Mouse (Mus musculus) embryonic facial prominence, embryonic 15.5 days (tissue): ENCODE measurements around the gene Mpdz. TPM values are rescaled to one million over a fixed set of nuclear protein-coding genes. Genes with fewer than 3 reads are reported as not detected.

Source experiments
- ATAC-seq: fragments of 200-750 bp; cut with Nextera tagmentation; 2 replicates; pipeline ENCODE4 v1.8.0; 2017; ENCODE audit warnings: low read depth, moderate TSS enrichment; ENCODE audit not compliant: insufficient number of reproducible peaks, low FRiP score, low TSS enrichment
- H3K27ac ChIP-seq: fragments of 300-500 bp; sonication (generic); replicated peaks from 2 replicates; pipeline ENCODE4 v1.5.1; 2015; ENCODE audit warnings: mild to moderate bottlenecking, inconsistent platforms
- H3K27me3 ChIP-seq: fragments of 300-500 bp; sonication (generic); 2 replicates; pipeline ENCODE4 v1.6.1; 2015; ENCODE audit warnings: inconsistent platforms
- H3K36me3 ChIP-seq: fragments of 300-500 bp; sonication (generic); 2 replicates; pipeline ENCODE4 v1.6.1; 2015; ENCODE audit warnings: mild to moderate bottlenecking, inconsistent platforms
- H3K4me1 ChIP-seq: fragments of 300-500 bp; sonication (generic); 2 replicates; pipeline ENCODE4 v1.6.1; 2015; ENCODE audit warnings: inconsistent platforms
- H3K4me2 ChIP-seq: fragments of 300-500 bp; sonication (generic); replicated peaks from 2 replicates; pipeline ENCODE4 v1.6.1; 2015; ENCODE audit warnings: mild to moderate bottlenecking, inconsistent platforms
- H3K4me3 ChIP-seq: fragments of 300-500 bp; sonication (generic); replicated peaks from 2 replicates; pipeline ENCODE4 v1.5.1; 2015; ENCODE audit warnings: mild to moderate bottlenecking, inconsistent platforms
- H3K9ac ChIP-seq: fragments of 300-500 bp; sonication (generic); 2 replicates; pipeline ENCODE4 v1.6.1; 2015; ENCODE audit warnings: inconsistent platforms
- H3K9me3 ChIP-seq: fragments of 300-500 bp; sonication (generic); replicated peaks from 2 replicates; pipeline ENCODE4 v1.6.1; 2016; ENCODE audit warnings: inconsistent platforms
- WGBS: fragments of 180-500 bp; shearing (Covaris S2); methylation state at CpG from one replicate; pipeline ENCODE4 v1.1.7; 2015; 5-methylcytosine and 5-hydroxymethylcytosine counted together
- polyA plus RNA-seq: library from polyadenylated mRNA; unstranded; fragments of >200 nt; fragmentation: Nextera tagmentation; extraction: Ambion mirVana; gene quantifications from 2 replicates; pipeline ENCODE4 v1.2.1, GENCODE M21; 2015

Mpdz gene
- 28.7 and 30.9 TPM in 2 replicates for polyA plus RNA-seq

DNA sequence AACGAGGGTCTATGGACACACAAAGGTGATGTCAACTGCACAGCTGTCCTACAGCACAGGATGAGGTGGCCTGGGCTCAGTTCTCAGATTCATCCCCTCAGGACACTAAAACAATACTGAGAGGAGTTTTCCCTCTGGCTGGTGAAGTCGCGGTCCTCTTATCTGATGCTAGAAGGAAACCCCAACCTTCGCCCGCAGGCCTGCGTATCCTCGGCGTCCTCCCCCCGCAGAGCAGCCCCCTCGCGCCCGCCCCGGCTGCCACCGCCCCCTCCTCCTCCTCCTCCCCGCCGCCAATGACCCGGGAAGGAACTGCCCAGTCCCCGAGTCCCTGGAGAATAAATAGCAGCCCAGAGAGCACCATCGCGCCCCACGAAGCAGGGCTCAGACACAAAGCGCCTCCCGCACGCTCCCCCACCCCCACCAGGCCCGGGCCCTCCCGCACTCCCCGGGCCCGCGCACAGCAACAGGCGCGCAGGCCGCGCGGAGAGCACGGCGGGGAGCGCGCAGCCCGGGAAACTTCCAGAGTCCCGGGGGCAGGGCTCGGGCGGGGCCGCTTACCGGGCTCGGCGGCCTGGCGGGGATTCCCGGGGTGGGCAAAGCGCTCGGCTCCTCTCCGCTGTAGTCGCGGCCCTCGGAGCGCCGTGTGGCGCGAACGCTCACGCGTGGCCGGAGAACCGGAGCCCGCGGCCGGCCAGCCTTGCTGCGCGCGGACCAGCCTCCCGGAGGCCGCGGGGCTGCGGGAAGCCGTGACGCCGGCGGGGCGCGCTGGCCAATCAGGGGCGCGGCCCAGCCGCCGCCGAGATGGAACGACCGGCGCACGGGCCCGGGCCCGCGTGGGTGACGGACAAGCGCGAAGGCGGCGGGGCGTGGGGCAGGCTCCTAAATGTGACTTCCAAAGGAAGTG, at the start of gene Mpdz:
Gene Mpdz (minus strand): TSS at position 738 of the 904 bp plus-strand sequence.
- peak; percentile 91 for ATAC-seq
- Histone ChIP-seq H3K4me2 (peak within 1 kb of the TSS; percentile 57), H3K27ac (peak within 1 kb of the TSS; percentile 92), H3K4me3 (peak within 1 kb of the TSS; percentile 78), H3K27me3 (no peaks in the 10 kb centered on the region), H3K9ac (peak within 1 kb of the TSS; percentile 69), H3K36me3 (no peaks in the 10 kb centered on the region), H3K4me1 (0 out of 2 replicates have a peak, but pooled peaks cover 2% of the 10 kb centered on the region), H3K9me3 (no peaks in the 10 kb centered on the region)
- WGBS = under 1% methylated on average over 97 of the region's 97 CpGs

DNA sequence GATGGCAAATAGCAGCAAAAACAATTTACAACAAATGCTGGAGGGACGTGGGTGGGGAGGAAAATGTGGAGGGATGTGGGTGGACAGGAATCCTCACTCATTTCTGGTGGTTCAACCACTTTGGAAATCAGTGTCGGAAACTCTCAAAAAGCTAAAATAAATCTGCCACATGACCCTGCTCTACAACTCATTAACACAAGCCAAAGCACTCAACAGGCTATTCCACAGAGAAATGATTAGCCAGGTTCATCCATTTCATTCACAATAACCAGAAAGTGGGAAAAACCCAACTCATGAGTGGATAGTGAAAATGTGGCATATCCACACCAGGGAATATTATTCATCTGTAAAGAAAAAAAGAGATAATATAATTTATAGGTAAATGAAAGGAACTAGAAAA, 47.9 kb upstream of the Mpdz start:
- ATAC-seq = no peak
- 82% methylated on average over 2 of the region's 2 CpGs for WGBS
- Histone ChIP-seq H3K36me3 (no peaks in the 10 kb centered on the region), H3K4me1 (no peaks in the 10 kb centered on the region), H3K9ac (no peak overlapping the region), H3K27ac (no peak overlapping the region), H3K4me3 (no peak overlapping the region), H3K4me2 (no peak overlapping the region), H3K9me3 (no peaks in the 10 kb centered on the region), H3K27me3 (no peaks in the 10 kb centered on the region)

DNA sequence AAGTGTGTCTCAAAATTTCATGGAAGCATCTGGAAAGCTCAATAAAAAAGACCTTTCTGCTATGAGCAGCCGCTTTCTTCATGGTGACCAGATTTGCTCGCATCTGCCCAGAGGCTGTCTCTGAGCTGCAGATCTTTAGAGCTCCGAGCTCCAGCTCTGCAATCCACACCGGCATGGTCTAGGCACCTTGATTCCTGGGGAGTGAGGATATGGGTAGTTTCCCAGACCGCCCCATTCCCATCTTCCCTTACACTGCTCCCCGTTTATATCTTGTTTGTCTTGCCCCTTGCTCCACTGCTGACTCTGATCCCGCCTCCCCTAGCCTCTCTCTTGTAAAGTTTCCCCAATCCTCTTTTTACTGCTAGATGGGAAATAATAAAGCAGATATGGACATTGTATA, 42.0 kb upstream of the Mpdz start:
- H3K4me2 ChIP-seq = peak overlapping the region; percentile 19; the same call in 1 of the 2 replicates
- H3K27ac ChIP-seq = peak overlapping the region; percentile 45
- H3K36me3 ChIP-seq = no peaks in the 10 kb centered on the region
- ATAC-seq = peak; percentile 54; the same call in 1 of the 2 replicates
- peaks cover 3% of the 10 kb centered on the region; the same call in 1 of the 2 replicates for H3K4me1 ChIP-seq
- H3K27me3 ChIP-seq = no peaks in the 10 kb centered on the region
- no peak overlapping the region for H3K4me3 ChIP-seq
- no peaks in the 10 kb centered on the region for H3K9me3 ChIP-seq
- H3K9ac ChIP-seq = no peak overlapping the region
- WGBS = 51% methylated on average over 7 of the region's 7 CpGs

DNA sequence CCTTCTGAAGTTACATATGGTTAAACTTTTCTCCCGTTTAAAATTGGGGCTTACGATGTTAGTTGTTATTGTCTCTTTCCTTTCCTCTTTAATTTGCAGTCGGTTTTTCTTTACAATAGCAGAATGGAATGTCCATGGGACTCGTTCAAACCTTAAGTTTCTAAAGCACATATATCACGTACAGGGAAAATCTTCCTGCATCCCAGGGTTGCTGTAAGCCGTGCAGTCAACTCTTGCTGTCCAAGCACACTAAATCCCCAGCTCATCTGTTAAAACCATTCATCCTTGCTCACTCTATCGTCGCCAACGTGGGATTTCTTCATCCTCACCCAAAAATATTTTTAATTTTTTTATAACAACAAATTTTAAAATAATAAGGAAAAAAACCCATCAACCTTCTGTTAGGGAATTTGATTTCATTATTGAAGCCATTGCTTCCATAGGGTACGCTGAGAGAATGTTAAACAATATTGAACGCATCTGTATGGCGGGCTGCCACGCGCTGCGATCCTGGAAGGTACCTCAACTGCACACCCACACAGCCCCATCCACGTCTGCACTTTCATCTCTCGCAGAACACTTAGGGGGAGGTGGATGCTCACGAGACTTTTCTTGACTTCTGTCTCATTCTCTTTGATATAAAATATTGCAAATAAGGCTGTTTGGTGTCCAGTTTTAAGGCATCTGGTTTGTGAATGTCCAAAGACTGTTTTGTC, 41.4 kb upstream of the Mpdz start:
- Histone ChIP-seq H3K4me2 (peak overlapping the region; percentile 19; the same call in 1 of the 2 replicates), H3K27me3 (no peaks in the 10 kb centered on the region), H3K4me3 (no peak overlapping the region), H3K27ac (peak overlapping the region; percentile 45), H3K4me1 (peaks cover 3% of the 10 kb centered on the region; the same call in 1 of the 2 replicates), H3K9ac (no peak overlapping the region), H3K9me3 (no peaks in the 10 kb centered on the region), H3K36me3 (no peaks in the 10 kb centered on the region)
- no peak for ATAC-seq
- 51% methylated on average over 18 of the region's 18 CpGs for WGBS

DNA sequence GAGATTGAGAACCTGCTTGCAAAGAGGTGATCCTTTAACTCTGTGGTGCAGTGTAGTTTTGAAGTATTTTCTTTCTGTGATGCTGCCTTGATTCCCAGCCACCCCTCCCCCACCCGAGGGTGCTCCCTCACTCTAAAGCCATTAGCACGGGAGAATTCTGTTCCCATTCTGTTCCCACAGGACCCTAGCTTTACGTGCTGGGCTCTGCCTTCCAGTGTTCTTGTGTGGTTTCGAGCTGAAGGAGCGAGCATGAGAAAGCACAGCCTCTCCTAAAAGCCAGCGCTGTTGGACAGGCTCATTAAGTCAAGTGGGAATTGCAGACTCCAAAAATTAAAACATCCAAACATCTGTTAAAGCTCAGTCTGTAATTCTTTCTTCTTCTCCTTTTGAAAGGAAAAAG, 40.5 kb upstream of the Mpdz start:
- Histone ChIP-seq H3K4me3 (no peak overlapping the region), H3K27me3 (no peaks in the 10 kb centered on the region), H3K27ac (peak overlapping the region; percentile 51; the same call in 1 of the 2 replicates), H3K9ac (no peak overlapping the region), H3K4me1 (peaks cover 3% of the 10 kb centered on the region; the same call in 1 of the 2 replicates), H3K9me3 (no peaks in the 10 kb centered on the region), H3K4me2 (0 out of 2 replicates have a peak overlapping the region, but pooled peaks have one; percentile 12), H3K36me3 (no peaks in the 10 kb centered on the region)
- ATAC-seq = no peak
- 15% methylated on average over 6 of the region's 6 CpGs for WGBS

GRCm38 (mm10) chr4:81466821-81467220, 24.2 kb upstream of the Mpdz start:
- no peak overlapping the region for H3K27ac ChIP-seq
- H3K36me3 ChIP-seq = no peaks in the 10 kb centered on the region
- no peak overlapping the region for H3K4me2 ChIP-seq
- H3K27me3 ChIP-seq = no peaks in the 10 kb centered on the region
- no peaks in the 10 kb centered on the region; the same call in 1 of the 2 replicates for H3K4me1 ChIP-seq
- no peak overlapping the region for H3K4me3 ChIP-seq
- 59% methylated on average over 4 of the region's 4 CpGs for whole genome bisulfite sequencing
- ATAC-seq = no peak
- no peaks in the 10 kb centered on the region for H3K9me3 ChIP-seq
- no peak overlapping the region for H3K9ac ChIP-seq

GRCm38 (mm10) chr4:81465172-81465571, 22.6 kb upstream of the Mpdz start:
- H3K4me1 ChIP-seq = no peaks in the 10 kb centered on the region; the same call in 1 of the 2 replicates
- no peaks in the 10 kb centered on the region for H3K9me3 ChIP-seq
- 84% methylated on average over 3 of the region's 3 CpGs for WGBS
- H3K27me3 ChIP-seq = no peaks in the 10 kb centered on the region
- no peak overlapping the region for H3K4me2 ChIP-seq
- no peaks in the 10 kb centered on the region for H3K36me3 ChIP-seq
- no peak for ATAC-seq
- H3K4me3 ChIP-seq = no peak overlapping the region
- no peak overlapping the region for H3K9ac ChIP-seq
- no peak overlapping the region for H3K27ac ChIP-seq

DNA sequence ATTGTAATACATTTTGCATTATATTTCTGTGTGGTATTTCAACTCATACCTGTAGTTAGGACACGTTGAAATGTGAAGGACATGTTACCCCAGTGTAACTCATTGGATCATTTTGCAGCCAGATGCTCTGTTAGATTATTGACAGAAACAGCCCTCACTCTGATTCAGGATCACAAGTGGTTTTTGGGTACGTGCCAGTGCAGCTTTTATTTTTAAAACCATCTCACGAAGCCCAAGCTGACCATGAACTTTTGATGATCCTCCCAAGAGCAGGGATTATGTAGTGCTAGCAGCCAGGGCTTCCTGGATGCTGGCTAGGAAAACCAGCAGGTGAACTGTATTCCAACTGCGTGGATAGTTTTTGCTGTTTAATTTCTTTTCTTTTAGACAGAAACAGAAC, 19.6 kb upstream of the Mpdz start:
- 52% methylated on average over 4 of the region's 4 CpGs for WGBS
- no peak for ATAC-seq
- H3K27me3 ChIP-seq = no peaks in the 10 kb centered on the region
- H3K4me3 ChIP-seq = no peak overlapping the region
- H3K9ac ChIP-seq = no peak overlapping the region
- no peaks in the 10 kb centered on the region; the same call in 1 of the 2 replicates for H3K4me1 ChIP-seq
- H3K27ac ChIP-seq = no peak overlapping the region
- no peaks in the 10 kb centered on the region for H3K36me3 ChIP-seq
- H3K9me3 ChIP-seq = no peaks in the 10 kb centered on the region
- H3K4me2 ChIP-seq = no peak overlapping the region

DNA sequence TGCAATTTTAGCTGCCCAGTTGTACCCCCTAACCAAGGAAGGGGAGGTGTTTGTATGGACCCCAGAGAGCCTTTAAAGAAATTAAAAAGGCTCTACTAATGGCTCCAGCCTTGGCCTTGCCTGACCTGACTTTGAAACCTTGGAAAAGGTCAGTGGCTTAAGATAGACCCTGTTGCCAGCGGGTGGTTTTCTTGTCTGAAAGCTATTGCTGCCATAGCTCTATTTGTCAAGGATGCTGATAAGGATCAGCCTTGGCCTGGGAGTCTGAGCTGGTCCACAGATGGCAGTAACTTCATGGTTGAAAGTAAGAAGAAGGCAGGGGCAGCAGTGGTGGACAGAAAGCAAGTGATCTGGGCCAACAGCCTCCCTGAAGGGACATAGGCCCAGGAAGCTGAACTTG, 16.3 kb upstream of the Mpdz start:
- H3K9ac ChIP-seq = no peak overlapping the region
- H3K27me3 ChIP-seq = no peaks in the 10 kb centered on the region
- no peaks in the 10 kb centered on the region for H3K9me3 ChIP-seq
- 76% methylated on average over 1 of the region's 1 CpGs for WGBS
- H3K4me3 ChIP-seq = no peak overlapping the region
- H3K4me2 ChIP-seq = no peak overlapping the region
- no peak overlapping the region for H3K27ac ChIP-seq
- no peaks in the 10 kb centered on the region; the same call in 1 of the 2 replicates for H3K4me1 ChIP-seq
- no peak for ATAC-seq
- no peaks in the 10 kb centered on the region for H3K36me3 ChIP-seq

GRCm38 (mm10) chr4:81453806-81454205, 11.2 kb upstream of the Mpdz start:
- no peak for ATAC-seq
- H3K4me3 ChIP-seq = no peak overlapping the region
- no peak overlapping the region for H3K4me2 ChIP-seq
- no peak overlapping the region for H3K9ac ChIP-seq
- 80% methylated on average over 3 of the region's 3 CpGs for WGBS
- H3K36me3 ChIP-seq = no peaks in the 10 kb centered on the region
- H3K9me3 ChIP-seq = no peaks in the 10 kb centered on the region
- no peaks in the 10 kb centered on the region for H3K27me3 ChIP-seq
- 0 out of 2 replicates have a peak, but pooled peaks cover 7% of the 10 kb centered on the region for H3K4me1 ChIP-seq
- no peak overlapping the region for H3K27ac ChIP-seq

GRCm38 (mm10) chr4:81452183-81452582, 9.6 kb upstream of the Mpdz start:
- H3K4me2 ChIP-seq = no peak overlapping the region
- no peak overlapping the region for H3K9ac ChIP-seq
- ATAC-seq = no peak
- no peaks in the 10 kb centered on the region for H3K27me3 ChIP-seq
- H3K4me3 ChIP-seq = no peak overlapping the region
- H3K27ac ChIP-seq = no peak overlapping the region
- 0 out of 2 replicates have a peak, but pooled peaks cover 7% of the 10 kb centered on the region for H3K4me1 ChIP-seq
- no peaks in the 10 kb centered on the region for H3K9me3 ChIP-seq
- no peaks in the 10 kb centered on the region for H3K36me3 ChIP-seq
- WGBS = 41% methylated on average over 2 of the region's 2 CpGs
